ENCODE assay signal across 24 mouse cellular contexts in the genomic region with DNA sequence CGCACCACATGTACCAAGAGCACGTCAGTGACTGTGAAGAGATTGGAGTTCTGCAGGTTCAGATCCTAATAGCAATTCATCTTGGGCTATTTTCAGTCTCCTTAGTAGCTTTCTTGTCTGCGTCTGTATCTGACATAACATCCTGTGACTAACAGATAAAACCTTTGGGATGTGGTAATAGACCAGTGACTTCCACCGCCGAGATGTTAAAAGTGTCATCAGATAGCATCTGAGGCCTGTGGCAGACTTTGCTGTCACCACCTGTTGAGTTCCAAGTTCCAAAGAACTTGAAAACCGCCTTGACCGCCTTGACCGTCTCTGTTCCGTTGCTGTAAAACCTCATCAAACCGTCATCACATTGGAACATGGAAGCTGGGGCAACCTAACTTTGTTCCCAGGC. TPM values are rescaled to one million over a fixed set of nuclear protein-coding genes. Genes with fewer than 3 reads are reported as not detected.
A peak's percentile ranks its signal among the peaks of the same experiment; 100 is the strongest.
DNase-seq lines count a peak whose midpoint lies in the region; ATAC-seq and TF ChIP-seq lines count a peak whose summit lies in the region.
"Had no signal": no experiment of that assay in that cellular context is flagged by ENCODE, and none has a peak within 500 bp of the region (broad histone marks: within the 10 kb centered on the region; RNA-seq: fewer than 3 reads in every experiment).

No protein-coding gene starts in this region.

- H3K27me3 ChIP-seq in forebrain, embryonic 11.5 days (ENCODE audit: control insufficient read depth, insufficient read depth, low read length): no peaks in the 10 kb centered on the region
- no peaks in the 10 kb centered on the region for H3K27me3 ChIP-seq in forebrain, embryonic 13.5 days
- no peaks in the 10 kb centered on the region for H3K27me3 ChIP-seq in MEL (ENCODE audit: control insufficient read depth in 1 of 2, insufficient read depth in 2 of 2, low read length in 2 of 2)
- H3K27me3 ChIP-seq: embryonic facial prominence, embryonic 12.5 days; intestine, embryonic 15.5 days had no signal

- no peak overlapping the region for H3K27ac ChIP-seq in forebrain, embryonic 11.5 days (ENCODE audit: low read depth, low read length)
- H3K27ac ChIP-seq in forebrain, embryonic 13.5 days: no peak overlapping the region
- no peak overlapping the region for H3K27ac ChIP-seq in MEL (ENCODE audit: control insufficient read depth, low read depth, low read length)
- H3K27ac ChIP-seq: embryonic facial prominence, embryonic 12.5 days; forebrain, embryonic 12.5 days; heart, embryonic 10.5 days; hindbrain, embryonic 12.5 days; intestine, embryonic 15.5 days had no signal

- no peak overlapping the region for H3K9ac ChIP-seq in forebrain, embryonic 11.5 days (ENCODE audit: low read length)
- H3K9ac ChIP-seq in forebrain, embryonic 13.5 days: no peak overlapping the region
- H3K9ac ChIP-seq in MEL (ENCODE audit: control insufficient read depth, low read depth, low read length, poor library complexity, severe bottlenecking): no peak overlapping the region
- H3K9ac ChIP-seq: embryonic facial prominence, embryonic 12.5 days; forebrain, embryonic 12.5 days; forebrain, postnatal 0 days; hindbrain, embryonic 12.5 days; intestine, embryonic 15.5 days had no signal

- H3K36me3 ChIP-seq in forebrain, embryonic 11.5 days (ENCODE audit: control insufficient read depth, insufficient read depth, low read length): no peaks in the 10 kb centered on the region
- no peaks in the 10 kb centered on the region for H3K36me3 ChIP-seq in forebrain, embryonic 13.5 days (ENCODE audit: poor library complexity, severe bottlenecking)
- H3K36me3 ChIP-seq in MEL (ENCODE audit: control insufficient read depth in 1 of 2, insufficient read depth in 2 of 2, low read length in 2 of 2): 0 out of 4 replicates have a peak, but pooled peaks cover 0 to 4% of the 10 kb centered on the region in 2 experiments
- H3K36me3 ChIP-seq: embryonic facial prominence, embryonic 12.5 days; forebrain, embryonic 12.5 days; G1E; heart, embryonic 10.5 days; hindbrain, embryonic 12.5 days; intestine, embryonic 15.5 days had no signal

- peak; percentile 10 to 12; a peak in 1 of 4 replicates for TF ChIP-seq EP300 in MEL (IDR thresholded peaks at IDR 0.05; ENCODE audit: low read depth in 1 of 2, low read length in 2 of 2)

- no peaks in the 10 kb centered on the region for H3K79me2 ChIP-seq in MEL (ENCODE audit: control insufficient read depth, insufficient read depth, low read length, poor library complexity)

- no peak for ATAC-seq in forebrain, embryonic 11.5 days (replicated peaks; ENCODE audit: low FRiP score)
- ATAC-seq in forebrain, embryonic 13.5 days: no peak
- peak; percentile 45 for ATAC-seq in granulocyte monocyte progenitor cell, adult 5-6 weeks (replicated peaks; ENCODE audit: poor library complexity, severe bottlenecking)
- ATAC-seq in megakaryocyte progenitor cell, adult 5-6 weeks (replicated peaks; ENCODE audit: poor library complexity): peak; percentile 49
- ATAC-seq: forebrain, postnatal 0 days; hindbrain, embryonic 16.5 days; intestine, embryonic 15.5 days had no signal

- WGBS in forebrain, embryonic 11.5 days: 95% methylated on average over 10 of the region's 10 CpGs
- 95% methylated on average over 10 of the region's 10 CpGs for WGBS in forebrain, embryonic 13.5 days

- no peak for TF ChIP-seq POLR2A in MEL (IDR thresholded peaks at IDR 0.05; ENCODE audit: control insufficient read depth in 1 of 2, insufficient read depth in 1 of 2, low read depth in 1 of 2, low read length in 2 of 2, poor library complexity in 1 of 2)

- no peak overlapping the region for H3K4me3 ChIP-seq in forebrain, embryonic 11.5 days (ENCODE audit: low read depth, low read length)
- no peak overlapping the region for H3K4me3 ChIP-seq in forebrain, embryonic 13.5 days
- H3K4me3 ChIP-seq in MEL (ENCODE audit: control insufficient read depth in 1 of 2, insufficient read depth in 1 of 2, low read depth in 2 of 2, low read length in 2 of 2): no peak overlapping the region
- H3K4me3 ChIP-seq: embryonic facial prominence, embryonic 12.5 days; forebrain, embryonic 12.5 days; heart, embryonic 10.5 days; hindbrain, embryonic 12.5 days; intestine, embryonic 15.5 days had no signal

- TF ChIP-seq RAD21 in MEL (IDR thresholded peaks at IDR 0.05; ENCODE audit: low read depth, low read length): no peak

- TF ChIP-seq CTCF in MEL (IDR thresholded peaks at IDR 0.05 in 2 of 3, conservative IDR thresholded peaks at IDR 0.05 in 1 of 3; ENCODE audit: control insufficient read depth in 1 of 3, insufficient read depth in 1 of 3, low read depth in 2 of 3, low read length in 3 of 3, poor library complexity in 1 of 3, severe bottlenecking in 1 of 3): no peak

- DNase-seq in forebrain, embryonic 11.5 days (ENCODE audit: low spot score): peak; percentile 30
- DNase-seq in MEL (ENCODE audit: low read depth, low spot score) (no peak), liver (no peak)
- DNase-seq in spleen, postnatal 10 days (ENCODE audit: low spot score in 2 of 2): no peak
- no peak for DNase-seq in spleen, adult 18-20 months
- DNase-seq: adrenal gland, adult 8-10 months; adrenal gland, postnatal 36 days; cerebellum, adult 11-12 months; cerebellum, adult 9-10 months; cerebellum, postnatal 25 days; forebrain, postnatal 0 days; gastrocnemius, postnatal 14 days; heart, postnatal 10 days; heart, postnatal 4 days had no signal

- H3K4me1 ChIP-seq in forebrain, embryonic 11.5 days (replicated peaks; ENCODE audit: control insufficient read depth, insufficient read depth, low read length): 0 out of 2 replicates have a peak, but pooled peaks cover under 1% of the 10 kb centered on the region
- H3K4me1 ChIP-seq in forebrain, embryonic 13.5 days: peaks cover under 1% of the 10 kb centered on the region
- H3K4me1 ChIP-seq in MEL (ENCODE audit: control insufficient read depth in 1 of 2, insufficient read depth in 2 of 2, low read length in 2 of 2): peaks cover 0 to 23% of the 10 kb centered on the region in 2 experiments; a peak in 3 of 4 replicates
- H3K4me1 ChIP-seq: embryonic facial prominence, embryonic 12.5 days; intestine, embryonic 15.5 days had no signal

- H3K9me3 ChIP-seq in forebrain, embryonic 11.5 days (ENCODE audit: control insufficient read depth, low read length): no peaks in the 10 kb centered on the region
- no peaks in the 10 kb centered on the region for H3K9me3 ChIP-seq in forebrain, embryonic 13.5 days (replicated peaks)
- no peaks in the 10 kb centered on the region for H3K9me3 ChIP-seq in MEL (replicated peaks; ENCODE audit: insufficient read depth, low read length)
- H3K9me3 ChIP-seq: embryonic facial prominence, embryonic 12.5 days; forebrain, embryonic 12.5 days; G1E; heart, embryonic 10.5 days; hindbrain, embryonic 12.5 days; intestine, embryonic 15.5 days had no signal

- H3K4me2 ChIP-seq in forebrain, embryonic 11.5 days (ENCODE audit: low read depth, low read length, severe bottlenecking): no peak overlapping the region
- no peak overlapping the region for H3K4me2 ChIP-seq in forebrain, embryonic 13.5 days
- H3K4me2 ChIP-seq: embryonic facial prominence, embryonic 12.5 days; forebrain, embryonic 12.5 days; hindbrain, embryonic 12.5 days; intestine, embryonic 15.5 days had no signal

TF ChIP-seq in MEL, 35 proteins besides CTCF, POLR2A, EP300 and RAD21 (continues in another document):
- TF ChIP-seq NRF1 (IDR thresholded peaks at IDR 0.05; ENCODE audit: insufficient read depth, low read depth, low read length, poor library complexity, severe bottlenecking): no peak
- no peak for TF ChIP-seq MAFK (IDR thresholded peaks at IDR 0.05; ENCODE audit: borderline replicate concordance, low read depth, low read length)
- no peak for TF ChIP-seq HCFC1 (IDR thresholded peaks at IDR 0.05; ENCODE audit: low read depth, low read length)
- TF ChIP-seq TCF12 (IDR thresholded peaks at IDR 0.05; ENCODE audit: low read depth, low read length): no peak
- TF ChIP-seq MYC (IDR thresholded peaks at IDR 0.05; ENCODE audit: low read depth, low read length): no peak
- TF ChIP-seq GATA1 (IDR thresholded peaks at IDR 0.05; ENCODE audit: low read depth, low read length): no peak
- no peak for TF ChIP-seq ZNF384 (IDR thresholded peaks at IDR 0.05; ENCODE audit: low read depth, low read length)

RNA-seq across cellular contexts. Expression of gene Paxbp1, which starts 19.4 kb away (rescaled TPM):
- 93.0 and 109 TPM in 2 replicates for polyA plus RNA-seq in forebrain, embryonic 11.5 days (2014; fragmentation: Nextera tagmentation; extraction: Ambion mirVana)
- 75.8 and 77.1 TPM in 2 replicates for polyA plus RNA-seq in forebrain, embryonic 13.5 days (2015; fragmentation: Nextera tagmentation; extraction: Ambion mirVana)
- total RNA-seq in MEL (2012; rRNA removed): 23.8 and 26.3 TPM in 2 replicates
- 10 to 100 TPM in 1 of 2 experiments, not detected in 1; 49.6 TPM for polyA plus RNA-seq in MEL (2012; ENCODE audit: insufficient read depth in 1 of 2, insufficient read length in 2 of 2, low read depth in 1 of 2, low replicate concordance in 2 of 2, missing spikeins in 1 of 2)
- 77.7 and 114 TPM in 2 replicates for total RNA-seq in granulocyte monocyte progenitor cell, adult 5-6 weeks (2014; fragmentation: Nextera tagmentation)
- 77.8 and 112 TPM in 2 replicates for total RNA-seq in granulocyte monocyte progenitor cell, adult 5-6 weeks (2017)
- total RNA-seq in megakaryocyte progenitor cell, adult 5-6 weeks (2015): 69.4 and 95.7 TPM in 2 replicates
- 77.0 and 96.2 TPM in 2 replicates for total RNA-seq in megakaryocyte progenitor cell, adult 5-6 weeks (2017)

RNA-seq across cellular contexts. Expression of gene 4932438H23Rik, which starts 31.1 kb away (rescaled TPM):
- polyA plus RNA-seq in forebrain, embryonic 11.5 days (2014; fragmentation: Nextera tagmentation; extraction: Ambion mirVana): 0.17 TPM in 1 of 2 replicates, not detected in the other
- 0.68 and 0.93 TPM in 2 replicates for polyA plus RNA-seq in forebrain, embryonic 13.5 days (2015; fragmentation: Nextera tagmentation; extraction: Ambion mirVana)
- total RNA-seq in MEL (2012; rRNA removed): not detected in 2 replicates
- polyA plus RNA-seq in MEL (2012; ENCODE audit: insufficient read depth in 1 of 2, insufficient read length in 2 of 2, low read depth in 1 of 2, low replicate concordance in 2 of 2, missing spikeins in 1 of 2): not detected
- not detected in 2 replicates for total RNA-seq in granulocyte monocyte progenitor cell, adult 5-6 weeks (2014; fragmentation: Nextera tagmentation)
- total RNA-seq in granulocyte monocyte progenitor cell, adult 5-6 weeks (2017): 0.88 TPM in 1 of 2 replicates, not detected in the other
- total RNA-seq in megakaryocyte progenitor cell, adult 5-6 weeks (2015): not detected in 2 replicates
- total RNA-seq in megakaryocyte progenitor cell, adult 5-6 weeks (2017): not detected in 2 replicates
- total RNA-seq: adrenal gland, postnatal 36 days had no signal
- polyA plus RNA-seq: heart, embryonic 10.5 days had no signal

RNA-seq across cellular contexts. Expression of gene Synj1, which starts 52.7 kb away (rescaled TPM):
- polyA plus RNA-seq in forebrain, embryonic 11.5 days (2014; fragmentation: Nextera tagmentation; extraction: Ambion mirVana): 25.2 and 26.1 TPM in 2 replicates
- 22.7 and 27.8 TPM in 2 replicates for polyA plus RNA-seq in forebrain, embryonic 13.5 days (2015; fragmentation: Nextera tagmentation; extraction: Ambion mirVana)
- total RNA-seq in MEL (2012; rRNA removed): 5.0 and 8.8 TPM in 2 replicates
- polyA plus RNA-seq in MEL (2012; ENCODE audit: insufficient read depth in 1 of 2, insufficient read length in 2 of 2, low read depth in 1 of 2, low replicate concordance in 2 of 2, missing spikeins in 1 of 2): 10 to 100 TPM in 1 of 2 experiments, not detected in 1; 34.5 TPM
- 35.8 and 46.0 TPM in 2 replicates for total RNA-seq in granulocyte monocyte progenitor cell, adult 5-6 weeks (2014; fragmentation: Nextera tagmentation)
- 23.8 and 25.2 TPM in 2 replicates for total RNA-seq in granulocyte monocyte progenitor cell, adult 5-6 weeks (2017)
- 38.8 and 46.3 TPM in 2 replicates for total RNA-seq in megakaryocyte progenitor cell, adult 5-6 weeks (2015)
- 16.2 and 19.1 TPM in 2 replicates for total RNA-seq in megakaryocyte progenitor cell, adult 5-6 weeks (2017)

Comparison
In these comparisons a context has a peak if more than half of its experiments do, and no peak if none do; other contexts are left out.
1. ATAC-seq: peak in granulocyte monocyte progenitor cell, adult 5-6 weeks (single experiment) and megakaryocyte progenitor cell, adult 5-6 weeks (single experiment); none in forebrain, embryonic 11.5 days (single experiment) and forebrain, embryonic 13.5 days (single experiment).